In the genomic region with DNA sequence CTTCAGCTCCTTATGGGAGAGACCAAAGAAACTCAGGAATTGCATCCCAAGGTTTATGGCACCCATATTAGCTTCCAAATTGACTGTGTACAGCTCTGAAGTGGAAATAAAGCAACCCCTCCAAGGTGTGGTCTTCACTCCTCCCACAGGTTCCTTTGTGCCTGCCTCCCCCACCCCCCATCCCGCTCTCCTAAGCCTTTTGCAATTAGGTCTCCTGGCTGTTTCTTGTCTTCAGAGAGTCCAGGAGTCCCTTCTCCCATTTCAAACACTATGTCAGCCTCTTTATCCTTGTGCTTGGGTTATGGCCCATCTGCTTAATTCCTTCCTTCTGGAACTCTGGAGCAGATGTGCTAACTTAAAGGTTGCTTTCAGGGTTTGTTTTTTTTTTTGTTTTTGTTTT, we compare ENCODE assay signal across 23 mouse cellular contexts.
"Had no signal": no experiment of that assay in that cellular context is flagged by ENCODE, and none has a peak within 500 bp of the region (broad histone marks: within the 10 kb centered on the region; RNA-seq: fewer than 3 reads in every experiment).

No protein-coding gene starts in this region.

- H3K27ac ChIP-seq: kidney, postnatal 0 days; layer of hippocampus, adult 2 months; limb, embryonic 13.5 days; liver, embryonic 12.5 days; liver, embryonic 15.5 days; lung, embryonic 15.5 days; neural tube, embryonic 12.5 days; neural tube, embryonic 15.5 days; stomach, postnatal 0 days had no signal

- ATAC-seq: liver, embryonic 12.5 days had no signal

- H3K27me3 ChIP-seq: limb, embryonic 13.5 days; liver, embryonic 12.5 days; liver, embryonic 15.5 days; lung, embryonic 15.5 days; neural tube, embryonic 12.5 days; neural tube, embryonic 15.5 days had no signal

- DNase-seq: kidney, adult 2 months; kidney, postnatal 25 days; layer of hippocampus, adult 9-11 months; liver; lung, adult 18-20 months; lung, postnatal 10 days; lung, postnatal 36 days; midbrain, embryonic 14.5 days; right cerebral cortex, adult 18-20 months; right cerebral cortex, postnatal 14 days; right cerebral cortex, postnatal 4 days; thymus, adult 2 months; thymus, postnatal 25 days had no signal

- H3K4me3 ChIP-seq: layer of hippocampus, adult 2 months; limb, embryonic 13.5 days; liver, embryonic 12.5 days; liver, embryonic 15.5 days; lung, embryonic 15.5 days; neural tube, embryonic 12.5 days; neural tube, embryonic 15.5 days had no signal

- H3K4me1 ChIP-seq: liver, embryonic 12.5 days; liver, embryonic 15.5 days; neural tube, embryonic 15.5 days had no signal

- H3K9ac ChIP-seq: limb, embryonic 13.5 days; liver, embryonic 12.5 days; liver, embryonic 15.5 days; lung, embryonic 15.5 days; neural tube, embryonic 12.5 days; neural tube, embryonic 15.5 days had no signal

- H3K4me2 ChIP-seq: limb, embryonic 13.5 days; liver, embryonic 12.5 days; liver, embryonic 15.5 days; lung, embryonic 15.5 days; midbrain, embryonic 11.5 days; neural tube, embryonic 12.5 days; neural tube, embryonic 15.5 days had no signal

- H3K9me3 ChIP-seq: limb, embryonic 13.5 days; liver, embryonic 12.5 days; liver, embryonic 15.5 days; lung, embryonic 15.5 days; neural tube, embryonic 12.5 days; neural tube, embryonic 15.5 days had no signal

- H3K36me3 ChIP-seq: limb, embryonic 13.5 days; liver, embryonic 12.5 days; liver, embryonic 15.5 days; lung, embryonic 15.5 days; neural tube, embryonic 12.5 days; neural tube, embryonic 15.5 days had no signal
